Mouse (Mus musculus) kidney, postnatal 0 days (tissue): ENCODE data around the gene Dzip1. TPM values are rescaled to one million over a fixed set of nuclear protein-coding genes. Genes with fewer than 3 reads are reported as not detected.
A peak's percentile ranks its signal among the peaks of the same experiment; 100 is the strongest.

Experiments
- ATAC-seq: fragments of 200-750 bp; cut with Nextera tagmentation; replicated peaks from 2 replicates; pipeline ENCODE4 v1.8.0; 2017; ENCODE audit warnings: low read depth, moderate number of reproducible peaks, moderate TSS enrichment, moderate library complexity; ENCODE audit not compliant: low FRiP score
- DNase-seq: peaks from one replicate; pipeline ENCODE4 v3.0.0-alpha.2; 2016; ENCODE audit warnings: low spot score
- H3K27ac ChIP-seq: fragments of 300-500 bp; sonication (generic); 2 replicates; pipeline ENCODE4 v1.5.1; 2014; ENCODE audit warnings: mild to moderate bottlenecking
- H3K27me3 ChIP-seq: fragments of 300-500 bp; sonication (generic); 2 replicates; pipeline ENCODE4 v1.6.1; 2014; ENCODE audit warnings: low read length, mixed read lengths; ENCODE audit not compliant: insufficient read depth
- H3K36me3 ChIP-seq: fragments of 300-500 bp; sonication (generic); 2 replicates; pipeline ENCODE4 v1.6.1; 2014; ENCODE audit warnings: low read length, mixed read lengths; ENCODE audit not compliant: insufficient read depth
- H3K4me1 ChIP-seq: fragments of 300-500 bp; sonication (generic); replicated peaks from 2 replicates; pipeline ENCODE4 v1.6.1; 2014; ENCODE audit warnings: antibody characterized with exemption, low read length, mixed read lengths; ENCODE audit not compliant: insufficient read depth
- H3K4me2 ChIP-seq: fragments of 300-500 bp; sonication (generic); 2 replicates; pipeline ENCODE4 v1.6.1; 2014; ENCODE audit warnings: mild to moderate bottlenecking, low read length, moderate library complexity, mixed read lengths
- H3K4me3 ChIP-seq: fragments of 300-500 bp; sonication (generic); replicated peaks from 2 replicates; pipeline ENCODE4 v1.5.1; 2014; ENCODE audit warnings: low read depth, low read length
- H3K9ac ChIP-seq: fragments of 300-500 bp; sonication (generic); 2 replicates; pipeline ENCODE4 v1.6.1; 2014; ENCODE audit warnings: low read depth, low read length
- H3K9me3 ChIP-seq: fragments of 300-500 bp; sonication (generic); replicated peaks from 2 replicates; pipeline ENCODE4 v1.6.1; 2016; ENCODE audit warnings: low read length, inconsistent platforms, mixed read lengths
- CTCF ChIP-seq: IDR thresholded peaks from 2 replicates; pipeline ENCODE4 v1.5.1; 2016; ENCODE audit warnings: antibody characterized with exemption, low read depth, mild to moderate bottlenecking, moderate library complexity
- WGBS: fragments of 180-500 bp; shearing (Covaris S2); extraction: QIAGEN DNeasy Blood & Tissue Kit; methylation state at CpG from one replicate; pipeline ENCODE4 v1.1.7; 2014; 5-methylcytosine and 5-hydroxymethylcytosine counted together
- polyA plus RNA-seq: library from polyadenylated mRNA; unstranded; fragments of >200 nt; fragmentation: Nextera tagmentation; extraction: Ambion mirVana; gene quantifications from 2 replicates; pipeline ENCODE4 v1.2.1, GENCODE M21; 2015

Dzip1 gene
- polyA plus RNA-seq, 1 experiment from 2014 or later, result 10.7 TPM

- H3K27me3 ChIP-seq, result no peaks in the 10 kb centered on the region
- peak; percentile 33; the same call in 1 of the 2 replicates for TF ChIP-seq CTCF
- H3K27ac ChIP-seq, result no peak overlapping the region
- no peak overlapping the region for H3K9ac ChIP-seq
- H3K4me1 ChIP-seq, result no peaks in the 10 kb centered on the region
- H3K36me3 ChIP-seq, result peaks cover 10% of the 10 kb centered on the region
- DNase-seq (no peak), ATAC-seq (no peak)
- H3K4me3 ChIP-seq, result no peak overlapping the region
- H3K9me3 ChIP-seq, result no peaks in the 10 kb centered on the region
- WGBS, result 100% methylated on average over 1 of the region's 1 CpGs
- H3K4me2 ChIP-seq, result no peak overlapping the region
These were observed 24.3 kb downstream of the Dzip1 start for GRCm38 (mm10) chr14:118900911-118901310.

GRCm38 (mm10) chr14:118899940-118900339 lies 25.3 kb downstream of the Dzip1 start:
- Histone ChIP-seq H3K4me1 (no peaks in the 10 kb centered on the region), H3K9me3 (no peaks in the 10 kb centered on the region), H3K9ac (no peak overlapping the region), H3K4me2 (no peak overlapping the region), H3K27ac (no peak overlapping the region), H3K4me3 (no peak overlapping the region), H3K36me3 (peaks cover 10% of the 10 kb centered on the region), H3K27me3 (no peaks in the 10 kb centered on the region)
- WGBS, result 77% methylated on average over 11 of the region's 11 CpGs
- no peak for DNase-seq
- no peak for ATAC-seq
- peak; percentile 35; the same call in 1 of the 2 replicates for TF ChIP-seq CTCF

- peak; percentile 55; the same call in 1 of the 2 replicates for ATAC-seq
- Histone ChIP-seq H3K36me3 (no peaks in the 10 kb centered on the region), H3K27me3 (no peaks in the 10 kb centered on the region), H3K4me1 (no peaks in the 10 kb centered on the region), H3K4me2 (no peak overlapping the region), H3K9me3 (no peaks in the 10 kb centered on the region), H3K4me3 (no peak overlapping the region), H3K9ac (no peak overlapping the region), H3K27ac (peak overlapping the region; percentile 19; the same call in 1 of the 2 replicates)
- no peak for DNase-seq
- TF ChIP-seq CTCF, result no peak
- 67% methylated on average over 10 of the region's 10 CpGs for WGBS
These were observed 29.6 kb downstream of the Dzip1 start for GRCm38 (mm10) chr14:118895655-118896054.

- no peak overlapping the region for H3K9ac ChIP-seq
- no peaks in the 10 kb centered on the region for H3K4me1 ChIP-seq
- H3K36me3 ChIP-seq, result no peaks in the 10 kb centered on the region
- no peak for DNase-seq
- H3K4me3 ChIP-seq, result no peak overlapping the region
- no peak overlapping the region for H3K4me2 ChIP-seq
- ATAC-seq, result peak; percentile 29
- no peaks in the 10 kb centered on the region for H3K27me3 ChIP-seq
- H3K27ac ChIP-seq, result 0 out of 2 replicates have a peak overlapping the region, but pooled peaks have one; percentile 19
- 69% methylated on average over 7 of the region's 7 CpGs for WGBS
- TF ChIP-seq CTCF, result no peak
- no peaks in the 10 kb centered on the region for H3K9me3 ChIP-seq
These were observed 30.0 kb downstream of the Dzip1 start for GRCm38 (mm10) chr14:118895228-118895627.

- no peaks in the 10 kb centered on the region for H3K4me1 ChIP-seq
- 0 out of 2 replicates have a peak, but pooled peaks cover 7% of the 10 kb centered on the region for H3K36me3 ChIP-seq
- H3K9ac ChIP-seq, result no peak overlapping the region
- DNase-seq, result no peak
- no peak for TF ChIP-seq CTCF
- H3K4me3 ChIP-seq, result no peak overlapping the region
- H3K4me2 ChIP-seq, result no peak overlapping the region
- ATAC-seq, result no peak
- no peak overlapping the region for H3K27ac ChIP-seq
- H3K27me3 ChIP-seq, result no peaks in the 10 kb centered on the region
- H3K9me3 ChIP-seq, result no peaks in the 10 kb centered on the region
- WGBS, result 90% methylated on average over 4 of the region's 4 CpGs
These were observed 35.2 kb downstream of the Dzip1 start for GRCm38 (mm10) chr14:118890101-118890500.

- 66% methylated on average over 7 of the region's 7 CpGs for WGBS
These were observed 41.1 kb downstream of the Dzip1 start for GRCm38 (mm10) chr14:118884250-118884556.

More at GRCm38 (mm10) chr14:118884250-118884556, 41.1 kb downstream of the Dzip1 start:
- H3K4me3 ChIP-seq, result no peak overlapping the region
- DNase-seq (no peak), ATAC-seq (no peak; the same call in 1 of the 2 replicates)
- no peak for TF ChIP-seq CTCF
- H3K27ac ChIP-seq, result no peak overlapping the region
- H3K9ac ChIP-seq, result no peak overlapping the region
- no peaks in the 10 kb centered on the region for H3K4me1 ChIP-seq
- no peaks in the 10 kb centered on the region for H3K9me3 ChIP-seq
- no peaks in the 10 kb centered on the region for H3K27me3 ChIP-seq
- no peak overlapping the region for H3K4me2 ChIP-seq
- H3K36me3 ChIP-seq, result 0 out of 2 replicates have a peak, but pooled peaks cover 14% of the 10 kb centered on the region
